ENCODE assay signal across 10 mouse cellular contexts in the genomic region with DNA sequence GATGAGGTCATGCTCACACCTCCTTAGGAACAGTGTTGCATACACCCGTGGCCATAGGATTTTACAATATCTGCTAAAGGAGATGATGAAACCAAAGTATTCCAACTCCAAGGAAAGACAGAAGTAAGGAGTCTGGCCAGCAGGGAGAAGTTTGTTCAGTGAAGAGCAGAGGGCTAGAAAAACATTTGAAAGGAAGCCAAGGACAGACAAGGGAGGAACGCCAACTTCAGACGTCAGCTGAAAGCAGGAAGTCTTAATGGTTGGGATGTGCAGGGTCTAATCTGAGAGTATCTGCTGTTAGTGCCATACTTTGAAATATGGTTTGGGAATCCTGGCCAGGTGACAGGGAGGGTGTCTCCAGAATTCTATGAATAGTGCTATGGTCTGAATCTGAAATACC.
A peak's percentile ranks its signal among the peaks of the same experiment; 100 is the strongest.
DNase-seq lines count a peak whose midpoint lies in the region; ATAC-seq lines count a peak whose summit lies in the region.
"Had no signal": no experiment of that assay in that cellular context is flagged by ENCODE, and none has a peak within 500 bp of the region (broad histone marks: within the 10 kb centered on the region; RNA-seq: fewer than 3 reads in every experiment).

No protein-coding gene starts in this region.

- H3K9ac ChIP-seq in heart, embryonic 14.5 days (ENCODE audit: low read length): no peak overlapping the region
- H3K9ac ChIP-seq in limb, embryonic 15.5 days: no peak overlapping the region
- H3K9ac ChIP-seq in midbrain, embryonic 11.5 days (ENCODE audit: low read length): no peak overlapping the region
- H3K9ac ChIP-seq: midbrain, embryonic 12.5 days had no signal

- no peaks in the 10 kb centered on the region for H3K9me3 ChIP-seq in heart, embryonic 14.5 days (ENCODE audit: control insufficient read depth, low read length)
- H3K9me3 ChIP-seq in limb, embryonic 15.5 days: no peaks in the 10 kb centered on the region
- H3K9me3 ChIP-seq in midbrain, embryonic 11.5 days (ENCODE audit: control insufficient read depth, low read length): no peaks in the 10 kb centered on the region
- H3K9me3 ChIP-seq: midbrain, embryonic 12.5 days had no signal

- peak; percentile 79 to 92 for DNase-seq in adrenal gland, adult (ENCODE audit: inconsistent age in 2 of 2, low spot score in 1 of 2)
- DNase-seq in adrenal gland, postnatal 4 days (ENCODE audit: low spot score in 2 of 2): no peak
- DNase-seq in adipocyte (ENCODE audit: low spot score): peak; percentile 83
- DNase-seq in midbrain, embryonic 11.5 days (ENCODE audit: low spot score, missing footprints): no peak
- no peak for DNase-seq in left cerebral cortex, adult 9 months (ENCODE audit: low spot score in 2 of 2)

- 48% methylated on average over 3 of the region's 3 CpGs for WGBS in heart, embryonic 14.5 days
- 28% methylated on average over 3 of the region's 3 CpGs for WGBS in limb, embryonic 15.5 days
- 89% methylated on average over 3 of the region's 3 CpGs for WGBS in midbrain, embryonic 11.5 days

- H3K27ac ChIP-seq in heart, embryonic 14.5 days (replicated peaks in 1 of 2; ENCODE audit: control insufficient read depth in 1 of 2, insufficient read depth in 1 of 2, low read depth in 2 of 2, low read length in 2 of 2): peak overlapping the region; percentile 27 to 39; a peak in 3 of 4 replicates
- peak overlapping the region; percentile 39 for H3K27ac ChIP-seq in limb, embryonic 15.5 days
- H3K27ac ChIP-seq in midbrain, embryonic 11.5 days (ENCODE audit: low read depth, low read length): no peak overlapping the region
- H3K27ac ChIP-seq: midbrain, embryonic 12.5 days had no signal

- H3K4me1 ChIP-seq in heart, embryonic 14.5 days (ENCODE audit: control insufficient read depth in 2 of 2, insufficient read depth in 2 of 2, low read length in 2 of 2): peaks cover 4 to 8% of the 10 kb centered on the region in 2 experiments; a peak in 3 of 4 replicates
- H3K4me1 ChIP-seq in limb, embryonic 15.5 days: peaks cover 23% of the 10 kb centered on the region
- no peaks in the 10 kb centered on the region for H3K4me1 ChIP-seq in midbrain, embryonic 11.5 days (ENCODE audit: control insufficient read depth, insufficient read depth, low read length)
- H3K4me1 ChIP-seq: midbrain, embryonic 12.5 days had no signal

- no peak overlapping the region for H3K4me2 ChIP-seq in heart, embryonic 14.5 days (ENCODE audit: low read length)
- H3K4me2 ChIP-seq in limb, embryonic 15.5 days: no peak overlapping the region
- no peak overlapping the region for H3K4me2 ChIP-seq in midbrain, embryonic 11.5 days
- H3K4me2 ChIP-seq: midbrain, embryonic 12.5 days had no signal

- H3K27me3 ChIP-seq in heart, embryonic 14.5 days (ENCODE audit: control insufficient read depth, insufficient read depth, low read length): no peaks in the 10 kb centered on the region
- H3K27me3 ChIP-seq in limb, embryonic 15.5 days: no peaks in the 10 kb centered on the region
- no peaks in the 10 kb centered on the region for H3K27me3 ChIP-seq in midbrain, embryonic 11.5 days (ENCODE audit: control insufficient read depth, insufficient read depth, low read length)
- H3K27me3 ChIP-seq: midbrain, embryonic 12.5 days had no signal

- H3K36me3 ChIP-seq in heart, embryonic 14.5 days (ENCODE audit: control insufficient read depth, insufficient read depth, low read length): no peaks in the 10 kb centered on the region
- H3K36me3 ChIP-seq in limb, embryonic 15.5 days: no peaks in the 10 kb centered on the region
- no peaks in the 10 kb centered on the region for H3K36me3 ChIP-seq in midbrain, embryonic 11.5 days (ENCODE audit: control insufficient read depth, insufficient read depth, low read length)
- H3K36me3 ChIP-seq: midbrain, embryonic 12.5 days had no signal

- no peak for ATAC-seq in heart, embryonic 14.5 days (ENCODE audit: insufficient number of reproducible peaks, insufficient read depth, low FRiP score, low read depth)
- ATAC-seq in limb, embryonic 15.5 days (ENCODE audit: insufficient number of reproducible peaks, low FRiP score, low TSS enrichment, low read depth): no peak
- ATAC-seq in megakaryocyte-erythroid progenitor cell, adult 5-6 weeks (replicated peaks; ENCODE audit: low FRiP score, low TSS enrichment, poor library complexity, severe bottlenecking): no peak
- no peak for ATAC-seq in midbrain, embryonic 11.5 days (ENCODE audit: low FRiP score)
- ATAC-seq: forebrain, embryonic 14.5 days had no signal

- no peak overlapping the region for H3K4me3 ChIP-seq in heart, embryonic 14.5 days (ENCODE audit: control insufficient read depth in 1 of 2, insufficient read depth in 1 of 2, low read depth in 1 of 2, low read length in 2 of 2)
- no peak overlapping the region for H3K4me3 ChIP-seq in limb, embryonic 15.5 days
- H3K4me3 ChIP-seq in midbrain, embryonic 11.5 days (ENCODE audit: low read depth, low read length): no peak overlapping the region
- H3K4me3 ChIP-seq: midbrain, embryonic 12.5 days had no signal

Comparison
In these comparisons a context has a peak if more than half of its experiments do, and no peak if none do; other contexts are left out.
1. DNase-seq: peak in adrenal gland, adult (2 of 2) and adipocyte (single experiment); none in adrenal gland, postnatal 4 days (0 of 2), midbrain, embryonic 11.5 days (single experiment) and left cerebral cortex, adult 9 months (0 of 2).